Mouse (Mus musculus): Measurements from ENCODE around the gene Rps5. TPM values are rescaled to one million over a fixed set of nuclear protein-coding genes. Genes with fewer than 3 reads are reported as not detected.
"Not testable (repeated sequence)": the region's sequence is repeated elsewhere in the genome, so short reads cannot be mapped to it uniquely, and the experiment has no call there.

The Rps5 gene
- 1,082 and 1,228 TPM in 2 replicates for polyA plus RNA-seq (2016; fragmentation: Nextera tagmentation; extraction: Ambion mirVana)

- peak; percentile 97 for DNase-seq (ENCODE audit: low spot score)
- H3K4me3 ChIP-seq: peak within 1 kb of the TSS; percentile 92
- peaks cover 18% of the 10 kb centered on the region for H3K27me3 ChIP-seq (ENCODE audit: low read depth, poor library complexity, severe bottlenecking)
- H3K36me3 ChIP-seq: peaks cover 42% of the 10 kb centered on the region
- WGBS: under 1% methylated on average over 55 of the region's 55 CpGs
- H3K27ac ChIP-seq: peak within 1 kb of the TSS; percentile 96
- H3K4me1 ChIP-seq: peaks cover 24% of the 10 kb centered on the region
- no peaks in the 10 kb centered on the region for H3K9me3 ChIP-seq (replicated peaks)
Observed at GRCm38 (mm10) chr7:12921705-12922465, at the start of gene Rps5. Rps5 (plus strand) TSS chr7:12922290.

- H3K9me3 ChIP-seq (replicated peaks): no peaks in the 10 kb centered on the region
- H3K27ac ChIP-seq: no peak overlapping the region
- no peaks in the 10 kb centered on the region for H3K4me1 ChIP-seq
- no peaks in the 10 kb centered on the region for H3K27me3 ChIP-seq (ENCODE audit: low read depth, poor library complexity, severe bottlenecking)
- no peak for DNase-seq (ENCODE audit: low spot score)
- H3K36me3 ChIP-seq: no peaks in the 10 kb centered on the region
- no peak overlapping the region for H3K4me3 ChIP-seq
- 30% methylated on average over 3 of the region's 3 CpGs for WGBS
Observed at GRCm38 (mm10) chr7:12874301-12874700, 47.8 kb upstream of the Rps5 start.

DNA sequence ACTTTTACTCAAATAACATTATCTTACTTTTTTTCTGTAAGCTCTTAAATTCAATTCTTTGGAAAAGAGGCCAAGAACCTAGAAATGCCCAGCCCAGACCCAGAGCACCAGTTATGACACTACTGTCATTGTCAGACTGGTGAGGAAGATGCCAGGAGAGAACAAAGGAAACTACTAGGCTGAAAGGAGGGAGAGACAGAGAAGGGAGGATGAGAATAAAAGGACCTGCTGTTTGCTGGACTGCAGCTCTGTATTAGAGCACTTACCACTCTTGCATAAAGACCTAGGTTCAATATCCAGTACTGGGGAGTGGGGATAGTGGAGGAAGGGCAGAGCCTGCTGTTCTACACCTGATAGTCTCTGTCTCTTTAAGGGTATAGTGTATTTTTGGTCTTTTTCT lies 42.1 kb upstream of the Rps5 start:
- Histone ChIP-seq H3K9me3 (replicated peaks) (no peaks in the 10 kb centered on the region), H3K36me3 (peaks cover 21% of the 10 kb centered on the region), H3K27ac (no peak overlapping the region), H3K27me3 (ENCODE audit: low read depth, poor library complexity, severe bottlenecking) (no peaks in the 10 kb centered on the region), H3K4me3 (no peak overlapping the region), H3K4me1 (peaks cover 12% of the 10 kb centered on the region)
- DNase-seq (ENCODE audit: low spot score): no peak

DNA sequence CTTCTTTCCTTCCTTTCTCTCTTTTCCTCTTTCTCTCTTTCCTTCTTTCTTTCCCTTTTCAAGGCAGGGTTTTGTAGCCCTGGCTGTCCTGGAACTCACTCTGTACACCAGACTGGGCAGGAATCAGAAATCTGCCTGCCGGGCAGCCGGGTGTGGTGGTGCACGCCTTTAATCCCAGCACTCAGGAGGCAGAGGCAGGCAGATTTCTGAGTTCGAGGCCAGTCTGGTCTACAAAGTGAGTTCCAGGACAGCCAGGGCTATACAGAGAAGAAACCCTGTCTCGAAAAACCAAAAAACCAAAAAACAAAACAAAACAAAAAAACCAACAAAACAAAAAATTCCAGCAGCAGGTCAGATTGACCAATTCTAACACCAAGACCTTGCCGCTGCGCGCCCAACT lies 41.6 kb upstream of the Rps5 start:
- WGBS: 45% methylated on average over 8 of the region's 8 CpGs
- peak overlapping the region; percentile 79 for H3K4me3 ChIP-seq
- H3K4me1 ChIP-seq: peaks cover 12% of the 10 kb centered on the region
- not testable (repeated sequence) for H3K27me3 ChIP-seq (ENCODE audit: low read depth, poor library complexity, severe bottlenecking); H3K9me3 ChIP-seq (replicated peaks); DNase-seq (ENCODE audit: low spot score)
- H3K36me3 ChIP-seq: peaks cover 26% of the 10 kb centered on the region
- peak overlapping the region; percentile 89 for H3K27ac ChIP-seq

DNA sequence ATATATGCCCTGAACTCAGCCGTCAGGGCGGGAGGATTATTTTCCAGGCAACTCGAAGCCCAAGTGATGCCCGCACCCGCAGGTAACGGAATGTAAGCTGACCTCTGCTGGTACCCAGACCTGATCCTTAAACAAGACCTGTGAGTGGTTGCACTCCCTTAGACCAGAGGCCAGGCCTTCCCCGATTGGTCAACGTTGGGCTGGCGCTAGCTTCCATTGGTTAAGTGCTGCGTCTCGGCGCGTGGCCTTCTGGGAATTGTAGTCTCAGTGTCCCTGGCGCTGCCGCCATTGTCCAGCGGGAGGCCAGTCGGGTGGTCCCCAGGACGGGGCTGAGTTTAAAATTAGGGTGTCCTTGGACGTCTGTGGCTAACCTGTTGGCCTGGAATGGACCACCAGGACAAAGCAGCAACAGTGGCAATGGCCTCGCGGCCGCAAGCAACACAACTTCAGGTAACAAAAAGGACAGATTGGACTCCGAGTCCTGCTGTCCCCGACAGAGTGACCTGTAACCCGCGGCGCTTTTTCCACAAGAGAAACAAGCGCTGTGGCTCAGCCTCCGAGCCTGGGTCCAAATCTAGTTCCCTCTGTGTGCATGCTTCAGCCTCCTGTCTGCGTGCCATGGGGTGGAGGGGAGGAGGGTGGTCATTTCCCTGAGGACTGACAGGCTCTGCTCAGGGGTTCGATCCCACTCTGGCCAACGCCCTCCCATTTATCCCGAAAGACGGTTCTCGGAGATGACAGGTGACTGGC lies 41.0 kb upstream of the Rps5 start, which contains the start of gene Zfp128:
Gene Zfp128, plus strand, starts transcription at position 267 of the 750 bp plus-strand sequence.
- Histone ChIP-seq H3K36me3 (peaks cover 32% of the 10 kb centered on the region), H3K4me3 (peak within 1 kb of the TSS; percentile 79), H3K27ac (peak within 1 kb of the TSS; percentile 89), H3K27me3 (ENCODE audit: low read depth, poor library complexity, severe bottlenecking) (no peaks in the 10 kb centered on the region), H3K9me3 (replicated peaks) (no peaks in the 10 kb centered on the region), H3K4me1 (peaks cover 12% of the 10 kb centered on the region)
- peak; percentile 93 for DNase-seq (ENCODE audit: low spot score)
- WGBS: 2% methylated on average over 35 of the region's 35 CpGs

DNA sequence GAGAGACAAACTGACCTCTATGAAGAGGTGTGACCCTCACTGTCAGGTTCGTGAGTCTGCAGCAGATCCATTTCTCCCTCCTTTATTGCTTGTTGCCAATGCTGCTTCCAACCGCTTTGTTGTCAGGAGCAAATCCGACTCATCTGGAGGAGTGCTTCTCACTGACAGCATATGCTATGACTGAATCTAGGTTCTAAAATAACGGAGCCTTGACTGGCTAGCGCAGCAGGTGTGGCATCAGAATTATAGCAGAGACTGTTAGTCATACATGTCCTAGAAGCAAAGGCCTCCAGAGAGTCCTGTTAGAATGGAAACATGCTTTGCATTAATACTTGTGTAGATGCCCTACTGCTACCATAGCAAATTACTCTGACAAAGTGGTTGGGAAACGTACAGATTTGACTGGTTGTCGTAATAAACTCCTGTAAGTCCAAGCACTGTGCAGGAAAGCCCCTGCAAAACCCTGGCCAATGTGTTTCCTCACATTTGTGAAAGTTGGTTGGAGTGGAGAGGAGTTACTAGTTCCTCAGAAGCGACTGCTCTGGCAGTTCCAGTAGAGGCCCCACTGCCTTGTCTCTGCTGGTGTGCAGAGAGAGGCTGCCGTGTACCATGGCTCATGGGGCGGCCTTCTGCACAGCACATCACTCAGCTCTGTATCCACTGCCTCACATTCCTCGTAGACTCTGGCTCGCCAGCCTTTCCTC lies 35.4 kb upstream of the Rps5 start:
- Histone ChIP-seq H3K36me3 (peaks cover 86% of the 10 kb centered on the region), H3K27ac (no peak overlapping the region), H3K4me1 (peaks cover 8% of the 10 kb centered on the region), H3K27me3 (ENCODE audit: low read depth, poor library complexity, severe bottlenecking) (no peaks in the 10 kb centered on the region), H3K4me3 (no peak overlapping the region), H3K9me3 (replicated peaks) (no peaks in the 10 kb centered on the region)
- no peak for DNase-seq (ENCODE audit: low spot score)
- WGBS: 92% methylated on average over 12 of the region's 12 CpGs

GRCm38 (mm10) chr7:12887585-12887984 lies 34.5 kb upstream of the Rps5 start:
- H3K27me3 ChIP-seq (ENCODE audit: low read depth, poor library complexity, severe bottlenecking): no peaks in the 10 kb centered on the region
- H3K4me3 ChIP-seq: no peak overlapping the region
- DNase-seq (ENCODE audit: low spot score): no peak
- WGBS: 96% methylated on average over 5 of the region's 5 CpGs
- no peaks in the 10 kb centered on the region for H3K9me3 ChIP-seq (replicated peaks)
- no peak overlapping the region for H3K27ac ChIP-seq
- peaks cover 94% of the 10 kb centered on the region for H3K36me3 ChIP-seq
- H3K4me1 ChIP-seq: no peaks in the 10 kb centered on the region

DNA sequence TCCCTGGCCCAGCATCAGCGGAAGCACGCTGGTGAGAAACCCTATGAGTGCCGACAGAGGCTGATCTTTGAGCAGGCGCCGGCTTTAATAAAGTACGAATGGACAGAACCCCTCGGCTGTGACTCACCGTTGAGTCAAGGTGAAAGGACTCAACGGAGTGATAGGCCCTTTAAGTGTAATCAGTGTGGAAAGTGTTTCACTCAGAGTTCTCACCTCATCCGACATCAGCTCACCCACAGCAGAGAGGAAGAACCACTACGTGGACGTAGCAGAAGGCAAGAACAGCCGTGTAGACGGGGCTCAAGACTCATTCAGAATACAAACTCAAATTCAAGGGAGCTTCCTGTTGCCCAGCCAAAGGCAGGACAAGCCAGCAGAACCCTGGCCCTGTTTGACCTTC lies 31.2 kb upstream of the Rps5 start:
- no peaks in the 10 kb centered on the region for H3K9me3 ChIP-seq (replicated peaks)
- H3K27ac ChIP-seq: no peak overlapping the region
- H3K4me1 ChIP-seq: no peaks in the 10 kb centered on the region
- no peak overlapping the region for H3K4me3 ChIP-seq
- no peaks in the 10 kb centered on the region for H3K27me3 ChIP-seq (ENCODE audit: low read depth, poor library complexity, severe bottlenecking)
- DNase-seq (ENCODE audit: low spot score): no peak
- 90% methylated on average over 14 of the region's 14 CpGs for WGBS
- peaks cover 66% of the 10 kb centered on the region for H3K36me3 ChIP-seq

GRCm38 (mm10) chr7:12891334-12891733 lies 30.8 kb upstream of the Rps5 start:
- Histone ChIP-seq H3K4me1 (no peaks in the 10 kb centered on the region), H3K27me3 (ENCODE audit: low read depth, poor library complexity, severe bottlenecking) (no peaks in the 10 kb centered on the region), H3K36me3 (peaks cover 62% of the 10 kb centered on the region), H3K27ac (no peak overlapping the region), H3K4me3 (no peak overlapping the region), H3K9me3 (replicated peaks) (no peaks in the 10 kb centered on the region)
- 75% methylated on average over 1 of the region's 1 CpGs for WGBS
- DNase-seq (ENCODE audit: low spot score): no peak

DNA sequence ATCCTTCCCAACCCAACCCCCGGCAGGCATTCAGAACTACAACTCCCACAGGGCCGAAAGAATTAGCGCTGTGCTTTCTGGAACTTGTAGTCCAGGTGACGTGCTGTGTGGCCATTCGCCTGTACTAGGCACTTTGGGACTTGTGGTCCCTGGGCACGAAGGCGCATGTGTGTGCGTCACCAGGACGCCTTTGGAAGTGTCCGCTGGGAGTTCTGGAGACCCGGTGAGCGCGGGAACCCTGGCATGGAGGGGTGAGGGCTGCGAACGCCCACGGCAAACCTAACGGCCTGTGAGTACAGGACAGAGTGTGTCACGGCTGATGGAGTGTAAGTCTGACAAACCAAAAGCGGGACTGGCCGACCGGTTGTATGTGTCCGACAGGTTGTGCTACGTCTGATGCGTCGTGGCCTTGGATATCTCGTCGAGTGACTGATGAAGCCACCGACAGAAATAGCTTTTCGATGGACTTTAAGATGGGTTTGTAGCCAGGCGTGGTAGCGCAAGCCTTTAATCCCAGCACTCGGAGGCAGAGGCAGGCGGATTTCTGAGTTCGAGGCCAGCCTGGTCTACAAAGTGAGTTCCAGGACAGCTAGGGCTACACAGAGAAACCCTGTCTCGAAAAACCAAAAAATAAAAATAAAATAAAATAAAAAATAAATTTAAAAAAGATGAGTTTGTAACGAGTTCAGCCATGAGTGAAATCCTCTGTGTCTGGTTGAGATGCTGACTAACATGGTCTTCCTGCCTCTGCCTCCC lies 24.3 kb upstream of the Rps5 start, which contains the start of gene Zscan22:
Gene Zscan22, plus strand, starts transcription at position 161 of the 756 bp plus-strand sequence.
- peak; percentile 91 for DNase-seq (ENCODE audit: low spot score)
- Histone ChIP-seq H3K9me3 (replicated peaks) (no peaks in the 10 kb centered on the region), H3K27me3 (ENCODE audit: low read depth, poor library complexity, severe bottlenecking) (no peaks in the 10 kb centered on the region), H3K4me1 (peaks cover 5% of the 10 kb centered on the region; the same call in 1 of the 2 replicates), H3K4me3 (peak within 1 kb of the TSS; percentile 70), H3K36me3 (peaks cover 25% of the 10 kb centered on the region), H3K27ac (peak within 1 kb of the TSS; percentile 85)
- 8% methylated on average over 36 of the region's 36 CpGs for WGBS

GRCm38 (mm10) chr7:12901517-12901916 lies 20.6 kb upstream of the Rps5 start:
- Histone ChIP-seq H3K27me3 (ENCODE audit: low read depth, poor library complexity, severe bottlenecking) (no peaks in the 10 kb centered on the region), H3K4me1 (peaks cover 5% of the 10 kb centered on the region; the same call in 1 of the 2 replicates), H3K4me3 (no peak overlapping the region), H3K27ac (no peak overlapping the region), H3K9me3 (replicated peaks) (no peaks in the 10 kb centered on the region), H3K36me3 (peaks cover 59% of the 10 kb centered on the region)
- 90% methylated on average over 5 of the region's 5 CpGs for WGBS
- DNase-seq (ENCODE audit: low spot score): no peak

- H3K36me3 ChIP-seq: peaks cover 80% of the 10 kb centered on the region
- WGBS: 50% methylated on average over 10 of the region's 10 CpGs
- H3K4me3 ChIP-seq: no peak overlapping the region
Observed at GRCm38 (mm10) chr7:12903623-12904022, 18.5 kb upstream of the Rps5 start.

More at GRCm38 (mm10) chr7:12903623-12904022, 18.5 kb upstream of the Rps5 start:
- DNase-seq (ENCODE audit: low spot score): no peak
- H3K27ac ChIP-seq: no peak overlapping the region
- no peaks in the 10 kb centered on the region for H3K9me3 ChIP-seq (replicated peaks)
- no peaks in the 10 kb centered on the region for H3K27me3 ChIP-seq (ENCODE audit: low read depth, poor library complexity, severe bottlenecking)
- H3K4me1 ChIP-seq: 0 out of 2 replicates have a peak, but pooled peaks cover under 1% of the 10 kb centered on the region
